19 mouse cellular contexts compared by ENCODE assay signal in genomic region chr3:101097146-101097800, GRCm38 (mm10). TPM values are rescaled to one million over a fixed set of nuclear protein-coding genes. Genes with fewer than 3 reads are reported as not detected.
A peak's percentile ranks its signal among the peaks of the same experiment; 100 is the strongest.
DNase-seq lines count a peak whose midpoint lies in the region; ATAC-seq and TF ChIP-seq lines count a peak whose summit lies in the region.
"Had no signal": no experiment of that assay in that cellular context is flagged by ENCODE, and none has a peak within 500 bp of the region (broad histone marks: within the 10 kb centered on the region; RNA-seq: fewer than 3 reads in every experiment).

No protein-coding gene starts in this region.

- ATAC-seq in forebrain, embryonic 14.5 days, result peak; percentile 83

- no peak overlapping the region for H3K27ac ChIP-seq in layer of hippocampus, adult 2 months
- no peak overlapping the region for H3K27ac ChIP-seq in forebrain, embryonic 14.5 days (ENCODE audit: low read depth, low read length)
- H3K27ac ChIP-seq: hindbrain, embryonic 14.5 days; limb, embryonic 15.5 days; macrophage; neural tube, embryonic 13.5 days had no signal

- no peaks in the 10 kb centered on the region for H3K27me3 ChIP-seq in forebrain, embryonic 14.5 days (replicated peaks; ENCODE audit: control insufficient read depth, insufficient read depth, low read length)
- H3K27me3 ChIP-seq: limb, embryonic 15.5 days; neural tube, embryonic 13.5 days had no signal

- no peak for TF ChIP-seq CTCF in layer of hippocampus, adult 2 months (conservative IDR thresholded peaks at IDR 0.05)

- H3K4me3 ChIP-seq in layer of hippocampus, adult 2 months, result no peak overlapping the region
- no peak overlapping the region for H3K4me3 ChIP-seq in forebrain, embryonic 14.5 days (ENCODE audit: low read depth, low read length)
- H3K4me3 ChIP-seq: limb, embryonic 15.5 days; neural tube, embryonic 13.5 days had no signal

- peak; percentile 29 for DNase-seq in layer of hippocampus, adult 9-11 months
- DNase-seq in layer of hippocampus, adult 2 months (ENCODE audit: low spot score in 2 of 2), result no peak
- DNase-seq in right cerebral cortex, postnatal 36 days (ENCODE audit: low spot score in 2 of 2), result peak; percentile 38 to 52
- DNase-seq in right cerebral cortex, postnatal 10 days (ENCODE audit: low spot score in 2 of 2), result no peak
- DNase-seq in forebrain, embryonic 14.5 days (ENCODE audit: low spot score), result peak; percentile 81
- DNase-seq in kidney, postnatal 25 days, result no peak
- no peak for DNase-seq in embryo, embryonic 10.5 days (ENCODE audit: low spot score)
- DNase-seq: cerebellum, adult 18-20 months; embryo, embryonic 11 days; gastrocnemius, postnatal 14 days; heart, postnatal 14 days; kidney, adult 2 months; kidney, postnatal 4 days; layer of hippocampus, postnatal 36 days; lung, adult 2 months had no signal

- WGBS in forebrain, embryonic 14.5 days, result 46% methylated on average over 9 of the region's 9 CpGs

- H3K4me2 ChIP-seq in forebrain, embryonic 14.5 days (ENCODE audit: low read length), result no peak overlapping the region
- H3K4me2 ChIP-seq: hindbrain, embryonic 14.5 days; limb, embryonic 15.5 days; neural tube, embryonic 13.5 days had no signal

- no peaks in the 10 kb centered on the region for H3K36me3 ChIP-seq in forebrain, embryonic 14.5 days (ENCODE audit: control insufficient read depth, insufficient read depth, low read length)
- H3K36me3 ChIP-seq: limb, embryonic 15.5 days; neural tube, embryonic 13.5 days had no signal

- H3K9me3 ChIP-seq in forebrain, embryonic 14.5 days (replicated peaks; ENCODE audit: control insufficient read depth, low read length), result no peaks in the 10 kb centered on the region
- H3K9me3 ChIP-seq: limb, embryonic 15.5 days; neural tube, embryonic 13.5 days had no signal

- no peak overlapping the region for H3K9ac ChIP-seq in forebrain, embryonic 14.5 days (ENCODE audit: low read length)
- H3K9ac ChIP-seq: hindbrain, embryonic 14.5 days; limb, embryonic 15.5 days; neural tube, embryonic 13.5 days had no signal

- H3K4me1 ChIP-seq in forebrain, embryonic 14.5 days (ENCODE audit: control insufficient read depth, insufficient read depth, low read length), result peaks cover 25% of the 10 kb centered on the region

RNA-seq across cellular contexts. Expression of gene Ptgfrn, which starts 12.8 kb away (rescaled TPM):
- total RNA-seq in layer of hippocampus, adult 2 months (2021), result 10 to 100 TPM; 10.4 to 11.0 TPM
- polyA plus RNA-seq in forebrain, embryonic 14.5 days (2014; fragmentation: Nextera tagmentation; extraction: Ambion mirVana), result 3.4 and 4.5 TPM in 2 replicates

Comparison
In these comparisons a context has a peak if more than half of its experiments do, and no peak if none do; other contexts are left out.
1. DNase-seq: peak in layer of hippocampus, adult 9-11 months (single experiment), right cerebral cortex, postnatal 36 days (2 of 2) and forebrain, embryonic 14.5 days (single experiment); none in layer of hippocampus, adult 2 months (0 of 2), right cerebral cortex, postnatal 10 days (0 of 2), kidney, postnatal 25 days (0 of 2) and embryo, embryonic 10.5 days (single experiment).